Mouse (Mus musculus): Measurements from ENCODE around the gene Zdhhc3.

Zdhhc3 gene

GRCm38 (mm10) chr9:123112805-123113521, at the start of gene Zdhhc3, which contains the start of gene Exosc7:
Gene Zdhhc3 (minus strand): TSS chr9:123113205.
Gene Exosc7 (plus strand): TSS chr9:123113215.
- peak; percentile 73 to 82 for DNase-seq (ENCODE audit: low spot score in 2 of 2)

GRCm38 (mm10) chr9:123161792-123162191, 48.8 kb upstream of the Zdhhc3 start:
- DNase-seq (ENCODE audit: low spot score in 2 of 2): no peak

- DNase-seq (ENCODE audit: low spot score in 2 of 2): peak; percentile 20 to 50
Measured at GRCm38 (mm10) chr9:123159330-123159729, 46.3 kb upstream of the Zdhhc3 start.

GRCm38 (mm10) chr9:123158125-123158836, 45.3 kb upstream of the Zdhhc3 start:
- DNase-seq (ENCODE audit: low spot score in 2 of 2): peak in 1 of 2 experiments; percentile 39

- no peak for DNase-seq (ENCODE audit: low spot score in 2 of 2)
Measured at GRCm38 (mm10) chr9:123157699-123158098, 44.7 kb upstream of the Zdhhc3 start.

GRCm38 (mm10) chr9:123156910-123157361, 43.9 kb upstream of the Zdhhc3 start:
- peak; percentile 61 to 64 for DNase-seq (ENCODE audit: low spot score in 2 of 2)

GRCm38 (mm10) chr9:123153121-123153520, 40.1 kb upstream of the Zdhhc3 start:
- DNase-seq (ENCODE audit: low spot score in 2 of 2): no peak

GRCm38 (mm10) chr9:123152026-123152425, 39.0 kb upstream of the Zdhhc3 start:
- peak in 1 of 2 experiments; percentile 23 for DNase-seq (ENCODE audit: low spot score in 2 of 2)

- no peak for DNase-seq (ENCODE audit: low spot score in 2 of 2)
Measured at GRCm38 (mm10) chr9:123151561-123151960, 38.6 kb upstream of the Zdhhc3 start.

GRCm38 (mm10) chr9:123150241-123151020, 37.4 kb upstream of the Zdhhc3 start, which contains the start of gene Clec3b:
Gene Clec3b (plus strand): TSS chr9:123150946.
- DNase-seq (ENCODE audit: low spot score in 2 of 2): no peak

GRCm38 (mm10) chr9:123148430-123148829, 35.4 kb upstream of the Zdhhc3 start:
- no peak for DNase-seq (ENCODE audit: low spot score in 2 of 2)

- no peak for DNase-seq (ENCODE audit: low spot score in 2 of 2)
Measured at GRCm38 (mm10) chr9:123139887-123140614, 27.0 kb upstream of the Zdhhc3 start.

- no peak for DNase-seq (ENCODE audit: low spot score in 2 of 2)
Measured at GRCm38 (mm10) chr9:123138891-123139474, 26.0 kb upstream of the Zdhhc3 start.

- DNase-seq (ENCODE audit: low spot score in 2 of 2): no peak
Measured at GRCm38 (mm10) chr9:123136953-123137682, 24.1 kb upstream of the Zdhhc3 start.

GRCm38 (mm10) chr9:123132994-123133393, 20.0 kb upstream of the Zdhhc3 start:
- no peak for DNase-seq (ENCODE audit: low spot score in 2 of 2)

GRCm38 (mm10) chr9:123127663-123128062, 14.7 kb upstream of the Zdhhc3 start:
- DNase-seq (ENCODE audit: low spot score in 2 of 2): no peak

- DNase-seq (ENCODE audit: low spot score in 2 of 2): no peak
Measured at GRCm38 (mm10) chr9:123124413-123124981, 11.5 kb upstream of the Zdhhc3 start.

GRCm38 (mm10) chr9:123123571-123124412, 10.8 kb upstream of the Zdhhc3 start:
- DNase-seq (ENCODE audit: low spot score in 2 of 2): no peak

- no peak for DNase-seq (ENCODE audit: low spot score in 2 of 2)
Measured at GRCm38 (mm10) chr9:123123017-123123416, 10.0 kb upstream of the Zdhhc3 start.
